Mouse (Mus musculus) urinary bladder, postnatal 25 days (tissue): ENCODE results near the gene Gm3591.
"Not testable (repeated sequence)": the region's sequence is repeated elsewhere in the genome, so short reads cannot be mapped to it uniquely, and the experiment has no call there.

Experiments used
- DNase-seq: peaks from one replicate; pipeline ENCODE4 v3.0.0; 2022; ENCODE audit warnings: low spot score

The Gm3591 gene

DNA sequence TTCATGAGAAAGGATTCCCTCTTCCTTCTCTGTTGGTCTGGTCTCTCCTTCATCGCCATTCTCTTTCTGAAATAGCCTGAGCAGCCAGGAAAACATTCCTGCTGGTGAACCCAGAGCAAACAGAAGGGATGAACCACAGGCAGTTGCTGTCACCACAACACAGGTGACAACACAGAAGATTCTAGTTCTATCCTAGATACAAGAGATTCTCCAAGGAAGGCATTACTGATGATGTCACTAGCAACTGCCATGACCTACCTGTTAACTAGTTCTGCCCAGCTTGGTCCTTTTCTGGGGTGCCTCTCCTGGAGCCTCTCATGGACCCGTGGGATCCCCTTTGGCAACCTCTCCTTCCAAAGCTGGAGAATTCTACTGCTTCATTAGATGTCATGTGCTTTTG lies at the start of gene Gm3591:
Gene Gm3591 (minus strand): TSS at position 101 of the 400 bp plus-strand sequence.
- DNase-seq: not testable (repeated sequence)

GRCm38 (mm10) chr14:6444511-6444910 lies 32.2 kb upstream of the Gm3591 start, which contains the start of gene Gm3594:
TSS of gene Gm3594 (minus strand) at chr14:6444611.
- not testable (repeated sequence) for DNase-seq

GRCm38 (mm10) chr14:6440774-6441173 lies 28.5 kb upstream of the Gm3591 start:
- peak; percentile 3 for DNase-seq

DNA sequence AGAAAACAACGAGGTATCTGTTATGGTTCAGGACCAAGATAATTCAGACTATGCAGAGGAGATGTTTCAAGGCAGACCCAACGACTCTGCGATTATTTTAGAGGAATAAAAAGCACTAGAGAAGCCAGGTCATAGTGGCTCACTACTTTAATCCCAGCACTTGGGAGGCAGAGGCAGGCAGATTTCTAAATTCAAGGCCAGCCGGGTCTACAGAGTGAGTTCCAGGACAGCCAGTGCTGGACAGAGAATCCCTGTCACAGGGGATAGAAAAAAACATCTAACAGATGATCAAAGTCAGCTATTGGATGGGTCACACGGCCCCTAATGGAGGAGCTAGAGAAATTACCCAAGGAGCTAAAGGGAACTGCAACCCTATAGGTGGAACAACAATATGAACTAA lies 27.9 kb upstream of the Gm3591 start:
- DNase-seq: peak; percentile 2

DNA sequence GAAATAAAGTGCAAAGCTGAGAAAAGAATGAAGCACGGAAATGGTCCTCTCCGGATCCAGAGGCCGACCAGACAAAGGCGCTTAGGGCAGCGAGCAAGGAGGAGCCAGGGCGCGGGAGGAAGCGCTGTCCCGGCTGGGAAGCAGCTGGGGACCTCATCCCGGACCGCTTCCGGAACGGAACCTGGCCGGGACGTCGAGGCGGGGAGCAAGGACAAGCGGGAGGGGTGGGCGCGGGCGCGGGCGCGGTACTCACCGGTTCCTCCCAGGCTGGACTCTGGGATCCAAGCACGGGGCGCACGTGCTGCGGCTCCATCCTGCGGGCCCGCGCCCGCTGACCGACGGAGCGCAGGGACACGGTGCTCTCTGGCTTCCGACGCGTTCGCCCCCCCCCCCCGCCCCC lies 14.5 kb upstream of the Gm3591 start:
- DNase-seq: peak; percentile 6

DNA sequence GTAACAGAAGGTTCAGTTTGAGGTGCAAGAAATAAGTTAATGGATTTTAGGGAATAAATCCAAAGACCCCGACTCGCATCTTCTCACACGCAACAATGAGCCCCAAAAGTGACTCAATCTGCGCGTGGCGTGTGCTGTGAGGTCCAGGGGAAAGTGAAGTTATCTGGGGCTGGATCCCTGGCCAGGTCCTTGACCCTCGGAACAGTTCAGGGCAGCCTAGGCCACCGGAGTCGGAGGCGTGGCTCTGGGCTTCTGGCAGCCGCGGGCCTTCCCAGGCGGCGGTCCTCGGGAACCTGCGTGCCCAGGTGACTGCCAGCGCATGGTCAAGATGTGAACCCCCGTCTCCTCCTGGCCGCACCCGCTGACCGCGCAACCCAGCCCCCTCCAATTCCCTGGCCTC lies 14.1 kb upstream of the Gm3591 start:
- not testable (repeated sequence) for DNase-seq

DNA sequence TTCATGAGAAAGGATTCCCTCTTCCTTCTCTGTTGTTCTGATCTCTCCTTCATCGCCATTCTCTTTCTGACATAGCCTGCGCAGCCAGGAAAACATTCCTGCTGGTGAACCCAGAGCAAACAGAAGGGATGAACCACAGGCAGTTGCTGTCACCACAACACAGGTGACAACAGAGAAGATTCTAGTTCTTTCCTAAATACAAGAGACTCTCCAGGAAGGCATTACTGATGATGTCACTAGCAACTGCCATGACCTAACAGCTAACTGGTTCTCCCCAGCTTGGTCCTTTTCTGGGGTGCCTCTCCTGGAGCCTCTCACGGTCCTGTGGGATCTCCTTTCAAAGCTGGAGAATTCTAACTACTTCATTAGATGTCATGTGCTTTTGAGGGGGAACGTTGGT lies 22.1 kb downstream of the Gm3591 start, which contains the start of gene Gm16440:
Gene Gm16440 (minus strand): TSS at position 101 of the 400 bp plus-strand sequence.
- DNase-seq: not testable (repeated sequence)
